Mouse (Mus musculus) olfactory bulb, adult 2 months (tissue): ENCODE results near the gene Ankrd17.

ENCODE experiments used
- CTCF ChIP-seq: fragments of 200-500 bp; IDR thresholded peaks from 2 replicates; pipeline ENCODE4 v1.5.1; 2012; ENCODE audit warnings: low read depth, mild to moderate bottlenecking, low read length, moderate library complexity; ENCODE audit not compliant: insufficient read depth
- POLR2A ChIP-seq: fragments of 200-500 bp; IDR thresholded peaks from 2 replicates; pipeline ENCODE4 v1.6.1; 2012; ENCODE audit warnings: mild to moderate bottlenecking, low read depth, low read length, moderate library complexity; ENCODE audit not compliant: insufficient read depth

GRCm38 (mm10) chr5:90353552-90354317 lies 12.6 kb downstream of the Ankrd17 start:
- TF ChIP-seq POLR2A (no peak), CTCF (no peak)
